Mouse (Mus musculus) hindbrain, embryonic 11.5 days (tissue): ENCODE measurements around the gene Ube3a. TPM values are rescaled to one million over a fixed set of nuclear protein-coding genes. Genes with fewer than 3 reads are reported as not detected.

Experiments used
- ATAC-seq: fragments of 200-750 bp; cut with Nextera tagmentation; 2 replicates; pipeline ENCODE4 v1.8.0; 2017; ENCODE audit warnings: mild to moderate bottlenecking, moderate TSS enrichment, moderate library complexity; ENCODE audit not compliant: low FRiP score
- DNase-seq: peaks from one replicate; pipeline ENCODE4 v3.0.0-alpha.2; 2015; ENCODE audit warnings: low spot score
- H3K27ac ChIP-seq: fragments of 300-500 bp; sonication (generic); 2 replicates; pipeline ENCODE4 v1.5.1; 2014; ENCODE audit warnings: mild to moderate bottlenecking, low read depth, low read length
- H3K27me3 ChIP-seq: fragments of 300-500 bp; sonication (generic); 2 replicates; pipeline ENCODE4 v1.6.1; 2014; ENCODE audit warnings: mild to moderate bottlenecking, low read length, moderate library complexity, mixed read lengths; ENCODE audit not compliant: control insufficient read depth, insufficient read depth
- H3K36me3 ChIP-seq: fragments of 300-500 bp; sonication (generic); 2 replicates; pipeline ENCODE4 v1.6.1; 2014; ENCODE audit warnings: mild to moderate bottlenecking, low read length, moderate library complexity, mixed read lengths; ENCODE audit not compliant: control insufficient read depth, insufficient read depth
- H3K4me1 ChIP-seq: fragments of 300-500 bp; sonication (generic); replicated peaks from 2 replicates; pipeline ENCODE4 v1.6.1; 2014; ENCODE audit warnings: low read length, mixed read lengths; ENCODE audit not compliant: control insufficient read depth, insufficient read depth
- H3K4me2 ChIP-seq: fragments of 300-500 bp; sonication (generic); replicated peaks from 2 replicates; pipeline ENCODE4 v1.6.1; 2014; ENCODE audit warnings: mild to moderate bottlenecking, low read depth, low read length
- H3K4me3 ChIP-seq: fragments of 300-500 bp; sonication (generic); 2 replicates; pipeline ENCODE4 v1.5.1; 2014; ENCODE audit warnings: low read depth, low read length
- H3K9ac ChIP-seq: fragments of 300-500 bp; sonication (generic); 2 replicates; pipeline ENCODE4 v1.6.1; 2014; ENCODE audit warnings: low read depth, low read length
- H3K9me3 ChIP-seq: fragments of 300-500 bp; sonication (generic); 2 replicates; pipeline ENCODE4 v1.6.1; 2016; ENCODE audit warnings: low read length; ENCODE audit not compliant: control insufficient read depth
- WGBS: fragments of 180-500 bp; shearing (Covaris S2); extraction: QIAGEN DNeasy Blood & Tissue Kit; methylation state at CpG from one replicate; pipeline ENCODE4 v1.1.7; 2014; 5-methylcytosine and 5-hydroxymethylcytosine counted together
- polyA plus RNA-seq: library from polyadenylated mRNA; unstranded; fragments of >200 nt; fragmentation: Nextera tagmentation; extraction: Ambion mirVana; gene quantifications from 2 replicates; pipeline ENCODE4 v1.2.1, GENCODE M21; 2014

The Ube3a gene
- 157 and 160 TPM in 2 replicates for polyA plus RNA-seq

DNA sequence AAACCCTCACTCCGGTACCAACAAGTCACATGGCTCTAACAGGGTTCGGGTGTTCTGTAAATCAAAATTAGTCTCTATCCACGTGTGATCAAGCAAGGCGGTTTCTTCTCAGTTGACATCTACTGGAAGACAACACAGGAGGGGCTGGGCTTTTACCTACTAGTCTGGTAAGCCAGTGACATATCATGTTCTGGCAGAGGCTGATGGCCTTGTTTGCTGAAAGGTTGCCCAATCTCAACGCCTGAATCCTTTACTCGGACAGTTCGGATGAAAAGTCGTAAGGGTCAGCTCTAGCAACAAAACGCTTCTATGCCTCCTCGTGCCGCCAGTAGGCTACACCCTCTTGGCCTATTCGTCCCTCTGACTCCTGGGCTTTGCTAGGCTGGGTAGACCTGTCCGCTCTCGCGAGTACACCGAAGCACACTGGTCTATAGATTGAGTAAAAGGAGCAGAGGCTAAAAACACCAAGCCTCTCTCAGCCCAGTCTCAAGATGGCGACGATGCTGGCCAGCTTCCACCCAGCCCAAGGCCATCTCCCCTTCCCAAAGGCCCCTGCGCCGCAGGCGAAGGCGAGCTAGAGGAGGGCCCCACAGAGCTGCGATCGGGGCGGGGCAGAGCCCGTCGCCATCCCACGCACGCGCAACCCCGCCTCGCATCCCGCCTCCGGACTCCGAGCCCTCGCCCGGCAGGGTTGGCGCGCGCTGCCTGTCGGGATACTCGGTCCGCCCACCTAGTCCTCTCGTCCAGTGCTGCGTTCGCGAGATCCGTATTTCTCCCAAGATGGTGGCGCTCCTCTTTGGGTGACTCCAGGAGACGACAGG is at the start of gene Ube3a:
Ube3a (plus strand) TSS at position 706 of the 821 bp plus-strand sequence.
- no peaks in the 10 kb centered on the region for H3K36me3 ChIP-seq
- ATAC-seq (peak; percentile 98), DNase-seq (peak; percentile 98)
- H3K4me3 ChIP-seq: peak within 1 kb of the TSS; percentile 95
- H3K27ac ChIP-seq: peak within 1 kb of the TSS; percentile 95
- no peaks in the 10 kb centered on the region for H3K9me3 ChIP-seq
- no peaks in the 10 kb centered on the region for H3K4me1 ChIP-seq
- H3K9ac ChIP-seq: peak within 1 kb of the TSS; percentile 93
- H3K27me3 ChIP-seq: no peaks in the 10 kb centered on the region
- H3K4me2 ChIP-seq: peak within 1 kb of the TSS; percentile 46
- WGBS: 1% methylated on average over 50 of the region's 50 CpGs

GRCm38 (mm10) chr7:59192831-59193230 is 35.7 kb upstream of the Ube3a start:
- DNase-seq: no peak
- Histone ChIP-seq H3K9me3 (no peaks in the 10 kb centered on the region), H3K9ac (no peak overlapping the region), H3K4me1 (no peaks in the 10 kb centered on the region), H3K4me3 (no peak overlapping the region), H3K27me3 (no peaks in the 10 kb centered on the region), H3K4me2 (no peak overlapping the region), H3K27ac (no peak overlapping the region), H3K36me3 (no peaks in the 10 kb centered on the region)
- no peak for ATAC-seq

DNA sequence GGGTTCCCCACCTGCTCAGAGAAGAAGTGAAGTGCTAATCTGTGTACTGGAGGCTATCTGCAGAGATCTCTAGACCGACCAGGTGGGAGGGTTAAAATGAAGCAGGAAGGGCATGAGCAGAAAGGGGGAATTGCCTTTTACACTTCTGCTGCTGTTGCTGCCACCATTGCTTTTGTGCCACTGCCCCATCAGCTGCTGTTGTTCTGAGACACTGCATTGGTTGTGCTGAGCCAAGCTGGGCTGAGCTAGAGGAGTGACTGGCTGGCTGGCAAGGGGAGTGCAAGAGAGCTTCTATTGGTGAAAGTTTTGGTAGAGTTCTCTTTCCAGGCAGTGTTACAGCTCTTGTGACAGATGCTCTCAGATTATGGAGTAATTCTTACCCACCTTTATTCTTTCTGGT is 13.6 kb upstream of the Ube3a start:
- no peaks in the 10 kb centered on the region for H3K27me3 ChIP-seq
- no peak overlapping the region for H3K27ac ChIP-seq
- no peak overlapping the region for H3K4me3 ChIP-seq
- ATAC-seq (no peak), DNase-seq (no peak)
- H3K4me1 ChIP-seq: no peaks in the 10 kb centered on the region
- no peak overlapping the region for H3K4me2 ChIP-seq
- no peak overlapping the region for H3K9ac ChIP-seq
- no peaks in the 10 kb centered on the region for H3K36me3 ChIP-seq
- 80% methylated on average over 1 of the region's 1 CpGs for WGBS
- H3K9me3 ChIP-seq: peaks cover 4% of the 10 kb centered on the region; the same call in 1 of the 2 replicates

DNA sequence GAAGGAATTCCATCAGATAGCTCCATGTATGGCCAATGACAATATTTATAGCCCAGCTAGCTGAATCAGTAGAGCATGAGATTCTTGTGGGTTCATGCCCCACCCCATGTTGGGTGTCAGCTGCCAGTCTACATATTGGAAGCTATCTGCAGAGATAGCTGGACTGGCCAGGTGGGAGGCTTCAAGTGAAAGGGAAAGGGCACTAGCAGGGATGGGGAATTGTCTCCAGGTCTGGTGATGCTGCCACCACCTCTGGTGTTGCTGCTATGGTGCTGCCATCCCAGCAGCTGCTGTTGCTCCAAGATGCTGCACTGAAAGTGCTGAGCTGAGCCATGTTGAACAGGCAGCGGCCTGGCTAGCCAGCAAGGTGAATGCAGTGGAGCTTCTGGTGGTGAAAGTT is 7.3 kb upstream of the Ube3a start:
- DNase-seq: no peak
- no peaks in the 10 kb centered on the region for H3K27me3 ChIP-seq
- no peaks in the 10 kb centered on the region for H3K9me3 ChIP-seq
- no peaks in the 10 kb centered on the region for H3K36me3 ChIP-seq
- WGBS: 95% methylated on average over 1 of the region's 1 CpGs
- no peak overlapping the region for H3K4me3 ChIP-seq
- H3K27ac ChIP-seq: no peak overlapping the region
- no peak overlapping the region for H3K9ac ChIP-seq
- ATAC-seq: no peak
- no peak overlapping the region for H3K4me2 ChIP-seq
- H3K4me1 ChIP-seq: no peaks in the 10 kb centered on the region

DNA sequence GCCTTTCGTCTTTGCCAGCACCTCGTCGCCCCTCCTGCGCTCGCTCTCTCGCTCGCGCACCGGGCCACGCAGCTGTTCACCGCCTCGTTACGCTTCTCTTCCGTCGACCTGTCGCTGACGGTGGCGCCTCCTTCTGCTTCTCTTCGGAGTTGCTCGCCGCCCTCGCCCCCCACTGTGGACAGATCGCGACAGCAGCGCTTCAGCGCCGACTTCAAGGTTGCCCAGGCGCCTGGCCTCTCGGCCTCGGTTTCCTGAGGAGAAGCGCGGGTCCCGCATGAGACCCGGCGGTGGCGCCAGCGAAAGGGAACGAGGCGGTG is 274 bp downstream of the Ube3a start:
- H3K4me3 ChIP-seq: peak overlapping the region; percentile 95
- no peaks in the 10 kb centered on the region for H3K36me3 ChIP-seq
- peak overlapping the region; percentile 43 for H3K4me2 ChIP-seq
- H3K9ac ChIP-seq: peak overlapping the region; percentile 93
- no peaks in the 10 kb centered on the region for H3K9me3 ChIP-seq
- H3K27me3 ChIP-seq: no peaks in the 10 kb centered on the region
- peak overlapping the region; percentile 95 for H3K27ac ChIP-seq
- ATAC-seq: peak; percentile 83
- DNase-seq: no peak
- no peaks in the 10 kb centered on the region for H3K4me1 ChIP-seq
- under 1% methylated on average over 39 of the region's 39 CpGs for whole genome bisulfite sequencing

DNA sequence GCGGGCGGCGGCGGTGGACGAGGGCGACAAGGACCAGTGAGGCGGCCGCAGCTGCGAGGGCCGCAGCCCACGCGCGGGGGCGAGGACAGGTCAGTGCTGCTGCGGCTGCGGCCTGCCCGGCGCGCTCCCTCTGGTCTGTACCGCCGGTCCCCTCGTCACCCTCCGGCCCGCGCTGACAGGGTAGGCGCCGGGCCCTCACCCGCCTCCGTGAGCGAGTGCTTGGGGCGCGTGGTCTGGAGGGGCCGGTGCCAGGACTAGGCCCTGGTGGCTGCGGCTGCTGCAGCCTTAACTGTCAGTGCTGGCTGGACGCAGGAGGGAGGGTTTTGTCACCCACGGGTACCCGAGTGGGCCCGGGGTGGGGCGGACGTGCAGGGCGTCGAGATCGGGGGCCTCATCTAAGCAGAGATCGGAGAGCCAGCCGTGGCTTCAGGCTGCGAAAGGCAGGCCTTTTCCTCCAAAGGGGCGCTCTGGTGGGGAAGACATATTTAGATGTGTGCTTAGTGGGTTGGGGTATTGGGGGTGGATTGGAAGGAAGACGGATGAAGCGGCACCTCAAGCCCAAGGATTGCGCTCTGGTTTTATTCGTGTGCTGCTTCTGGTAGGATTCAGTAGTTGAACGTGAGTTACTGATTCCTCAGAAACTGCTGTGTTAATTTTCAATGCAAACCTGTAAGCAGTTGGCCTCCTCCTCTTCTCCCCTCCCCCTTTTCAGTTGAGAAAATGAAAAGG is 797 bp downstream of the Ube3a start:
- WGBS: under 1% methylated on average over 51 of the region's 52 CpGs

GRCm38 (mm10) chr7:59230304-59230703 is 1.8 kb downstream of the Ube3a start:
- peak overlapping the region; percentile 95 for H3K4me3 ChIP-seq
- WGBS: 65% methylated on average over 4 of the region's 4 CpGs
- DNase-seq (peak; percentile 3), ATAC-seq (no peak)
- no peaks in the 10 kb centered on the region for H3K9me3 ChIP-seq
- no peak overlapping the region for H3K9ac ChIP-seq
- no peaks in the 10 kb centered on the region for H3K27me3 ChIP-seq
- H3K4me2 ChIP-seq: peak overlapping the region; percentile 43
- H3K36me3 ChIP-seq: no peaks in the 10 kb centered on the region
- H3K4me1 ChIP-seq: no peaks in the 10 kb centered on the region
- H3K27ac ChIP-seq: no peak overlapping the region

More for the DNA sequence above, 797 bp downstream of the Ube3a start:
- Histone ChIP-seq H3K27ac (peak overlapping the region; percentile 95), H3K9me3 (no peaks in the 10 kb centered on the region), H3K36me3 (no peaks in the 10 kb centered on the region), H3K4me1 (no peaks in the 10 kb centered on the region), H3K9ac (peak overlapping the region; percentile 93), H3K4me3 (peak overlapping the region; percentile 95), H3K4me2 (peak overlapping the region; percentile 43), H3K27me3 (no peaks in the 10 kb centered on the region)
- DNase-seq: peak; percentile 73
- ATAC-seq: peak; percentile 71

- no peak overlapping the region for H3K9ac ChIP-seq
- 60% methylated on average over 5 of the region's 5 CpGs for WGBS
- H3K4me2 ChIP-seq: peak overlapping the region; percentile 39; the same call in 1 of the 2 replicates
- H3K4me1 ChIP-seq: no peaks in the 10 kb centered on the region
- H3K27ac ChIP-seq: no peak overlapping the region
- no peaks in the 10 kb centered on the region for H3K27me3 ChIP-seq
- H3K9me3 ChIP-seq: no peaks in the 10 kb centered on the region
- ATAC-seq (no peak), DNase-seq (no peak)
- no peaks in the 10 kb centered on the region for H3K36me3 ChIP-seq
- peak overlapping the region; percentile 95 for H3K4me3 ChIP-seq
These were observed 2.2 kb downstream of the Ube3a start for GRCm38 (mm10) chr7:59230768-59231167.
